Mouse (Mus musculus) adrenal gland, postnatal 25 days (tissue): ENCODE measurements around the gene Ddx52. TPM values are rescaled to one million over a fixed set of nuclear protein-coding genes. Genes with fewer than 3 reads are reported as not detected.

Source experiments
- DNase-seq: peaks from one replicate; pipeline ENCODE4 v3.0.0; 2021; ENCODE audit warnings: mixed read lengths
- total RNA-seq: library from RNA; stranded (reverse); gene quantifications from 2 replicates; pipeline ENCODE4 v1.2.3, GENCODE M21; 2021

Gene Ddx52
- total RNA-seq, 1 experiment from 2014 or later: 21.0 TPM

GRCm38 (mm10) chr11:83968205-83968575 lies 26.3 kb downstream of the Ddx52 start:
- DNase-seq: no peak

DNA sequence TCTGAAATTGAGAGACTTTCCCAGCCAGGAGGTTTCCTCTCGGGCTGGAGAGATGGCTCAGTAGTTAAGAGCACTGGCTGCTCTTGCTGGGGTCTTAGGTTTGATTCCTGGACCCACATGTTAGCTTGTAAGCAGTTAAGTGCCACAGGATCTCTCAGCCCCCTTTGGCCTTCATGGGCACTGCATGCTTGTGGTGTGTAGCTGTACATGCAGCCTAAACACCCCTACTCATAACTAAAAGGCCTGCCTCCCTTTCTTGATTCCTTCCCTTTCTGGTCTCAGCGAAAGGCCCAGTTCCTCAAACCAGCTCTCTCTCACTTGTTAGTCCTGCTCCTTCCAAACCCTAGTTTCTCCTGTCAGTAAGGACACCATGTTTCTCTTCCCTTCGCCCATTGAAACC lies 27.2 kb downstream of the Ddx52 start:
- no peak for DNase-seq

- no peak for DNase-seq
Measured at GRCm38 (mm10) chr11:83974561-83975346, 32.9 kb downstream of the Ddx52 start.

DNA sequence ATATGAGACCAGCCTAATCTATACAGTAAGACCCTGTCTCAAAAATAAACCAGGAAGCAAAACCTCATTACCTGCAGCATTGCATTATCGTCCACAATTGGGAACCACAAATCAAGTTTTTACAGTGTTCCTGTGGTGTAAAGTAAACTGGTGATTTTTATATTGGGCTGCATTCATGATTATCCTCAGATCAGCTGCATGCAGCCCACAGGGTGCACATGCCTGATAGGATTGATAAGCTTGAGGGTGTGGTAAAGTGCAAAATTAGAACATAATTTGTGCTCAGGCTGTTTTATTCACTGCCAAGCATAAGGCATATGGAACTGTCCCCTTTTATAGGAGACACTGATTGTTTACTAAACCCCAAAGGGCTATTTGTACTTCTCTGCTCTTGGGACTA lies 33.6 kb downstream of the Ddx52 start:
- no peak for DNase-seq

GRCm38 (mm10) chr11:83976236-83976977 lies 34.5 kb downstream of the Ddx52 start:
- DNase-seq: no peak

DNA sequence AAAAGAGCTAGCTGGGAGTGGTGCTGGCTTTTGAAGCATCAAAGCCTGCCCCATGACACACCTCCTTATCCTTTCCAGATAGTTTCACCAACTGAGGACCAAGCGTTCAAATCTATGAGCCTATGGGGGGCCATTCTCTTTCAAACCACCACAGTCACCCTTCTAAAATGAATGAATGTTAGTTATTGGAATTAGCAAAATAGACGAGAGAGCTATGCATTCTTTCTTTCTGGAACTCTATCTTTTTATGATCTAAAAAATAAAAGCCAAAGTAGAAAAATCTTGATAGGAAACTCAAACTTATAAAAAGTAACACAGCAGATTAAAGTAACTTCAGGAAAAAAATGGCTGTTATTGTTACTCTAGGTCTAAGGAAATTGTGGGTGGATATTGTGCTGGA lies 35.9 kb downstream of the Ddx52 start:
- no peak for DNase-seq

DNA sequence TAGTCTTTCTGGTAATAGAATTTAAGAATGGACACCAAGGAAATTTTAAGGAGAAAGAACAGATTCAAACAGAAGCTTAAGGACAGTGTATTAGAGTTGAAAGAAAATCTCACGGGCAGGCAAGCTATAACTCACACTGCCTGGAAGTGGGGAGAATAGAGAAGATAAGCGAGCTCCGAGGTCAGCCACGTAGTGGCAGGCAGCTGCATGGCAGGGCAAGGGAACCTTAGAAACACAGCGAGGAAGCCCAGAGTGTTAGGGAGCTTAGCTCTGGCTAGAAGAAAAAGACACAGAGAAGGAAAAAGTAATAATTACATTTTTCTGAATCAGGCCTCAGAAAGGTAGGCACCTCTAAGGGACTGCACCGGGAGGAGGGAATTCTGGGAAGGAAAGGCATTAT lies 38.1 kb downstream of the Ddx52 start:
- DNase-seq: peak; percentile 9

GRCm38 (mm10) chr11:83981338-83981737 lies 39.5 kb downstream of the Ddx52 start:
- DNase-seq: peak; percentile 27

- no peak for DNase-seq
Measured at GRCm38 (mm10) chr11:83991701-83992100, 49.8 kb downstream of the Ddx52 start.

DNA sequence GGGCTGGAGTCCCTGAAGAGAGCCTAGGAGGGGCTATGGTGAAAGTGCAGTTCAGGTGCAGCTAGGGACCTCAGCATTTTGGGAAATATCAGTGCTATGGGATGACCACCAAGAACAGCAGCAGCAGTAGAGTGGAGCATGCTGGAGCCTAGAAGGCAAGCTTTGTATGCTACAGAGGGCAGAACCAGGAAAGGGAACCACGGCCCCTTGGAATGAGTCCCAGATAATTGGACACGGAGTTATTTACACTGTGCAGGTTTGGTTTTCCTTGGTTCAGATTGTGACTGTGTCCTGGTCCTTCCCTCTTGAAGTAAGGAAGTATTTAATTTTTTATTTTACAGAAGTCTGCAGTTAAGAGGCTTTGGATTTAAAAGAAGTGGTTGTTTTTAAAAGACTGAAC lies 51.6 kb downstream of the Ddx52 start:
- no peak for DNase-seq

DNA sequence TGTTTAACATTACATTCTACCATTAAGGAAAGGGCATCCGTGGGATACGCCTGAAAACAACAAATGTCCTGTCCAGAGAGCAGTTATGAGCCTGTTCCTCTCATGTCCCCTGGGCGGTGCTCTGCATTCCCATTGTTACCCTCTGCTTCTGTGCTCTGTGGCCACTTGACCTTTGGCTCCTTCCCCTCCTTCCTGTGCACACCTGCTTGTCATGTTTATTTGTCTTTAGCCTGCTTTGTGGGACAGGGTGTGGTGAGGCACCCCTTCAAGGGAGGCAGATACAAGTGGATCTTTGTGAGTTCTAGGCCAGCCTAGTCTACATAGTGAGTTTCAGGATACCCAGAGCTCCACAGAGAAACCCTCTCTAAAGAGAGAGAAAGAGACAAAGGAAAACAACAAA lies 52.6 kb downstream of the Ddx52 start:
- no peak for DNase-seq

- DNase-seq: no peak
Measured at GRCm38 (mm10) chr11:83995535-83995950, 53.7 kb downstream of the Ddx52 start.

GRCm38 (mm10) chr11:83997171-83997868 lies 55.5 kb downstream of the Ddx52 start:
- DNase-seq: no peak

DNA sequence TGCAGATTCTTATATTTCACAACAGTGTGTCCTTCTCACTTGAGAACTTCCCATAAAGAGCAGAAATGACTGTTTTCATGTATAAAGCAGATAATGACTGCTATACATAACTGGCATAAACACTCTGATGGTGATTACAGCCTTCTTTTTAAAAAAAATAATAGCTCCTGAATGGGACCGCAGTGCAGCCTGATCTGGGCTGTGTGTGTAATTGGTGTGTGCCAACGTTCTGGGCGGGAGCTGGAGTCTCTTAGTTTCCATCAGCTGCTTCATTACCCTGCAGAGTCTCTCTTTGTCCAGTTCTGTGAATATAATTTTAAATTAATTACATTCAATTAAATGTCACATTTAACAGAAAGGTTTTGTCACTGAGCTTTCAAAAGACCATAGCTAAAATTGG lies 57.1 kb downstream of the Ddx52 start:
- DNase-seq: no peak

GRCm38 (mm10) chr11:83999411-83999915 lies 57.6 kb downstream of the Ddx52 start:
- no peak for DNase-seq

GRCm38 (mm10) chr11:84001257-84001656 lies 59.4 kb downstream of the Ddx52 start:
- no peak for DNase-seq

DNA sequence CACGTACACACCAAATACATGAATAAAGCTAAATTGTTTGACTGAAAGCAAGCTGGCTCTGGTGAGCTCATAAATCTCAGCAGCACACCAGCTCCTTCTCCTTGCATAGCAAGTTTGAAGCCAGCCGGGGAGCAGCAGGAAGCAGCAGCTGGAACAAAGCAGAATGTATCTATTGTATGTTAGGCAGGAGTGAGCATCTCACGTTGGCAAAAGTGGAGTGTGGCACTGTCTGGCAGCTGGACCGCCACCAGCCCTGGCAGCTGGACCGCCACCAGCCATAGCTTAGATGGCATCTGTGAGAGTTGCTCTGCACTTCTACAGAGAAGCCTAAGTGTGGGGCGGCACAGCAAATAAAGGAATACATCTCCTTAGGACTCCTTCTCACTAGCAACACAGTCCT lies 62.1 kb downstream of the Ddx52 start:
- DNase-seq: no peak

- DNase-seq: no peak
Measured at GRCm38 (mm10) chr11:84009001-84009400, 67.1 kb downstream of the Ddx52 start.

DNA sequence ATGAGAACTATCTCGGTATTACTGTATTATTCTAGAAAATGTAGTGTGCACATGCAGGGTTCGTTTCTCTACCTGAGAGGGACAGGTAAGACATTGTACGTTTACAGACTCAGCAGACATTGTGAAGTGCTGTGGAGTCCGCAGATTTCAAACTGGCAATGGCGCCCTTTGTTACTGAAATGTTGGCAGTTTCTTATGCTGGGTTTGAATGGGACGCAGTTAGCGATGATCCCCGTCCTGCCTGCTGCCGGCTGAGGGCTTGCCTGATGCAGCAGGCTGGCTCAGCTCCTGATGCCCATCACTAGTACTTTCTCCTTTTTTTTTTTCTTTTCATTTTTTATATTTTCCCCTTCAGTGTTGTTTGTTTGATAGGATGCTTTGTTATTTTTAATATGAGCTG lies 68.5 kb downstream of the Ddx52 start:
- no peak for DNase-seq

GRCm38 (mm10) chr11:84011050-84011449 lies 69.2 kb downstream of the Ddx52 start:
- no peak for DNase-seq

DNA sequence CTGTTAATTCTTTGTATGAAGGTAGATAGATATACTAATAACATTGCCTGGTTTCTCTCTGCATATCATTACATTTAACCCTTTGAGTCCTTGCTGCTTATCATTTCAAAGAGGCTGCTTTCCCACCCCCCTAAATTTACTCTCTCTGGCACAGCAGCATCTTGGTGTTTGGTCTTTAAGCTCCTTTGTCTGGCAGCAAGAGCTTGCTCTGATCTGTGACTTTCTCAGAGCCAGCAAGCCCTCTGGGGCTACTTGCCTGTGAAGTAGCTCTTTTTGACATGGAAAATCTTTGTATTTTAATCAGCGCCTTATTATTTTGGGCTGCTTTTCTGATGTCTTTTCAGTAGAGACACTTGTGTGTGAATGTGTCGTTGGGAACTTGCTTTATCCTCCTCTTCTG lies 69.7 kb downstream of the Ddx52 start:
- DNase-seq: no peak
